ENCODE assay signal across 27 mouse cellular contexts in the genomic region with DNA sequence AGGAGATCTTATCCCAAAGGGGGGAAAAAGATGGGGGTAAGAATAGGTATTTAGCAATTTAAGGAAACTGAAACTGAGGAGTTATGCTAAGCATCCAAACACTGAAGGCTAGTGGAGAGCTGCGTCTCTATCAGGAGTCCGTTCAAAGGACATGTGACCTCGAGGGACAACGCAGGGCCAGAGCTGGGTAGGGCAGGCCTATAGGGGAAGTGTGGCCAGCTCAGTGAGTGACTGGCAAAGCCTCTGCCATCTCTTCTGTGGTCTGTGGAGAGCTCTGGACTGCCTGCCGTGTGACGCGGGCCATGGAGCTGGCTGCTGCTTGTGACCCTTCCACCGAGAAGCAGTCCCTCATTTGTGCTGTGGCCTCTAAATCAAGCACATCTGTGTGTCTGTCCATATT. TPM values are rescaled to one million over a fixed set of nuclear protein-coding genes. Genes with fewer than 3 reads are reported as not detected.
"Had no signal": no experiment of that assay in that cellular context is flagged by ENCODE, and none has a peak within 500 bp of the region (broad histone marks: within the 10 kb centered on the region; RNA-seq: fewer than 3 reads in every experiment).

No protein-coding gene starts in this region.

- H3K4me2 ChIP-seq: liver, embryonic 13.5 days; midbrain, embryonic 11.5 days; neural tube, embryonic 13.5 days; stomach, embryonic 15.5 days had no signal

- H3K36me3 ChIP-seq: liver, embryonic 13.5 days; neural tube, embryonic 13.5 days; stomach, embryonic 15.5 days had no signal

- DNase-seq: kidney, adult 18-20 months; kidney, adult 9 months; kidney, postnatal 14 days; kidney, postnatal 4 days; liver, embryonic 13.5 days; lung, adult 2 months; lung, postnatal 14 days; lung, postnatal 4 days; midbrain, embryonic 14.5 days; retina, postnatal 1 day; right cerebral cortex, postnatal 25 days; spleen, adult 18-20 months; thymus, postnatal 25 days had no signal

- H3K4me1 ChIP-seq: liver, embryonic 13.5 days; neural tube, embryonic 13.5 days; stomach, embryonic 15.5 days had no signal

- H3K27me3 ChIP-seq: liver, embryonic 13.5 days; neural tube, embryonic 13.5 days; stomach, embryonic 15.5 days had no signal

- H3K27ac ChIP-seq: liver, embryonic 13.5 days; neural tube, embryonic 13.5 days; stomach, embryonic 15.5 days had no signal

- H3K9me3 ChIP-seq: liver, embryonic 13.5 days; neural tube, embryonic 13.5 days; stomach, embryonic 15.5 days had no signal

- H3K9ac ChIP-seq: liver, embryonic 13.5 days; neural tube, embryonic 13.5 days; stomach, embryonic 15.5 days had no signal

- H3K4me3 ChIP-seq: liver, embryonic 13.5 days; myocyte; neural tube, embryonic 13.5 days; stomach, embryonic 15.5 days had no signal

RNA-seq across cellular contexts. Expression of a gene that starts 23.2 kb away (rescaled TPM):
- total RNA-seq: layer of hippocampus, adult 18-20 months; left cerebral cortex, adult 18-20 months; liver, adult 2 months; megakaryocyte-erythroid progenitor cell, adult 5-6 weeks; neutrophil, adult 5-6 weeks had no signal
- polyA plus RNA-seq: kidney, embryonic 16.5 days; limb, embryonic 11.5 days; liver, adult 2 months; liver, embryonic 13.5 days; liver, embryonic 16.5 days; lung, adult 2 months; lung, embryonic 16.5 days; midbrain, embryonic 14.5 days; neural tube, embryonic 13.5 days; stomach, embryonic 15.5 days; thymus, postnatal 0 days had no signal

RNA-seq across cellular contexts. Expression of a gene that starts 51.3 kb away (rescaled TPM):
- total RNA-seq: liver, adult 2 months had no signal
- polyA plus RNA-seq: lung, adult 2 months; thymus, postnatal 0 days had no signal
